11 mouse cellular contexts compared by ENCODE assay signal in the genomic region with DNA sequence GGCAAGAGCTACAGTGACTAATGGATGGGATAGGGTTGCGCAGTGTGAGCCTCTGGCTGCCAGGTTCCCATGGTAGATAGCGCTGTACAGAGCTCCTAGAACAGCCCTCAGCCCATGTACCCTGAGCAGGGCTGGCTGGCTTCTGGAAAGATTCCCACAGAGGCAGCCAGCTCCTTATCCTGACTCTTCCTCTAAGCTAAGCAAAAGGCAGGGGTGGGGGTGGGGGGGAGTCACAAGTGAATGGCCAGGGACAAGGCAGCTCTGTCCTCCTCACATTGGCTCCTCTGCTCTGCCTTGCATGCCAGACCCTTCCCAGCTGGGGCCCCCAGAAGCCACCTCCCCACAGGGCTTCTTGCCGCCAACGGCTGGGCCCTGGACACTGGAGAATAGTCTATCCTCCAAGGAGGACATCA. TPM values are rescaled to one million over a fixed set of nuclear protein-coding genes. Genes with fewer than 3 reads are reported as not detected.
A peak's percentile ranks its signal among the peaks of the same experiment; 100 is the strongest.
DNase-seq lines count a peak whose midpoint lies in the region; ATAC-seq and TF ChIP-seq lines count a peak whose summit lies in the region.
"Had no signal": no experiment of that assay in that cellular context is flagged by ENCODE, and none has a peak within 500 bp of the region (broad histone marks: within the 10 kb centered on the region; RNA-seq: fewer than 3 reads in every experiment).

No protein-coding gene starts in this region.

- TF ChIP-seq CTCF in stomach, postnatal 0 days (IDR thresholded peaks at IDR 0.05; ENCODE audit: low read depth), result no peak

- peak overlapping the region; percentile 80 for H3K27ac ChIP-seq in heart, embryonic 12.5 days (ENCODE audit: poor library complexity, severe bottlenecking)
- H3K27ac ChIP-seq in midbrain, embryonic 10.5 days (replicated peaks), result peak overlapping the region; percentile 28; the same call in 1 of the 2 replicates
- H3K27ac ChIP-seq in midbrain, embryonic 11.5 days (ENCODE audit: low read depth, low read length), result no peak overlapping the region
- H3K27ac ChIP-seq in hindbrain, embryonic 16.5 days (ENCODE audit: low read depth, low read length), result peak overlapping the region; percentile 75
- H3K27ac ChIP-seq in stomach, postnatal 0 days (replicated peaks), result no peak overlapping the region

- H3K9ac ChIP-seq in heart, embryonic 12.5 days, result 0 out of 2 replicates have a peak overlapping the region, but pooled peaks have one; percentile 17
- no peak overlapping the region for H3K9ac ChIP-seq in midbrain, embryonic 11.5 days (ENCODE audit: low read length)
- no peak overlapping the region for H3K9ac ChIP-seq in hindbrain, embryonic 16.5 days (ENCODE audit: low read depth, low read length)
- no peak overlapping the region for H3K9ac ChIP-seq in stomach, postnatal 0 days (ENCODE audit: low read length)

- WGBS in heart, embryonic 12.5 days, result 86% methylated on average over 4 of the region's 4 CpGs
- WGBS in midbrain, embryonic 10.5 days, result 88% methylated on average over 4 of the region's 4 CpGs
- WGBS in midbrain, embryonic 11.5 days, result 84% methylated on average over 4 of the region's 4 CpGs
- WGBS in hindbrain, embryonic 16.5 days, result 72% methylated on average over 4 of the region's 4 CpGs
- WGBS in stomach, postnatal 0 days, result 87% methylated on average over 4 of the region's 4 CpGs

- peaks cover 57% of the 10 kb centered on the region for H3K36me3 ChIP-seq in heart, embryonic 12.5 days
- peaks cover 74% of the 10 kb centered on the region for H3K36me3 ChIP-seq in midbrain, embryonic 10.5 days
- H3K36me3 ChIP-seq in midbrain, embryonic 11.5 days (ENCODE audit: control insufficient read depth, insufficient read depth, low read length), result peaks cover 28% of the 10 kb centered on the region
- H3K36me3 ChIP-seq in hindbrain, embryonic 16.5 days (ENCODE audit: control insufficient read depth, insufficient read depth, low read length), result peaks cover 45% of the 10 kb centered on the region
- peaks cover 9% of the 10 kb centered on the region; the same call in 1 of the 2 replicates for H3K36me3 ChIP-seq in stomach, postnatal 0 days (ENCODE audit: control insufficient read depth, insufficient read depth, low read length)

- intact Hi-C loops in heart, postnatal 36 days (cut with DNase I), result no loop called here

- no peak for DNase-seq in heart, postnatal 36 days
- no peak for DNase-seq in midbrain, embryonic 10.5 days (ENCODE audit: low spot score)
- DNase-seq in midbrain, embryonic 11.5 days (ENCODE audit: low spot score, missing footprints), result no peak
- no peak for DNase-seq in stomach, postnatal 0 days (ENCODE audit: low spot score)
- DNase-seq in right cerebral cortex, postnatal 4 days, result no peak
- DNase-seq in spleen, postnatal 36 days (ENCODE audit: low spot score in 2 of 2), result no peak
- DNase-seq: thymus, postnatal 25 days had no signal

- peak; percentile 40 for ATAC-seq in heart, embryonic 12.5 days (ENCODE audit: insufficient number of reproducible peaks, low FRiP score)
- ATAC-seq in midbrain, embryonic 11.5 days (ENCODE audit: low FRiP score), result no peak
- peak; percentile 90 for ATAC-seq in hindbrain, embryonic 16.5 days
- 0 out of 2 replicates have a peak, but pooled peaks have one; percentile 38 for ATAC-seq in stomach, postnatal 0 days (ENCODE audit: low FRiP score, low TSS enrichment)

- no peak overlapping the region for H3K4me2 ChIP-seq in heart, embryonic 12.5 days
- no peak overlapping the region for H3K4me2 ChIP-seq in midbrain, embryonic 11.5 days
- no peak overlapping the region; the same call in 1 of the 2 replicates for H3K4me2 ChIP-seq in hindbrain, embryonic 16.5 days (ENCODE audit: low read length)
- no peak overlapping the region for H3K4me2 ChIP-seq in stomach, postnatal 0 days (replicated peaks; ENCODE audit: low read depth)

- no peak overlapping the region for H3K4me3 ChIP-seq in heart, embryonic 12.5 days
- H3K4me3 ChIP-seq in midbrain, embryonic 10.5 days, result no peak overlapping the region
- no peak overlapping the region for H3K4me3 ChIP-seq in midbrain, embryonic 11.5 days (ENCODE audit: low read depth, low read length)
- 0 out of 2 replicates have a peak overlapping the region, but pooled peaks have one; percentile 10 for H3K4me3 ChIP-seq in hindbrain, embryonic 16.5 days (ENCODE audit: low read length)
- H3K4me3 ChIP-seq in stomach, postnatal 0 days (ENCODE audit: low read depth, low read length), result no peak overlapping the region

- TF ChIP-seq EP300 in stomach, postnatal 0 days (optimal IDR thresholded peaks at IDR 0.05), result no peak

- H3K4me1 ChIP-seq in heart, embryonic 12.5 days (replicated peaks), result peaks cover 26% of the 10 kb centered on the region
- 0 out of 2 replicates have a peak, but pooled peaks cover 4% of the 10 kb centered on the region for H3K4me1 ChIP-seq in midbrain, embryonic 10.5 days
- no peaks in the 10 kb centered on the region for H3K4me1 ChIP-seq in midbrain, embryonic 11.5 days (ENCODE audit: control insufficient read depth, insufficient read depth, low read length)
- H3K4me1 ChIP-seq in hindbrain, embryonic 16.5 days (ENCODE audit: control insufficient read depth, insufficient read depth, low read depth, low read length), result no peaks in the 10 kb centered on the region
- no peaks in the 10 kb centered on the region for H3K4me1 ChIP-seq in stomach, postnatal 0 days (replicated peaks; ENCODE audit: control insufficient read depth, insufficient read depth)

- H3K27me3 ChIP-seq in heart, embryonic 12.5 days (replicated peaks), result no peaks in the 10 kb centered on the region
- H3K27me3 ChIP-seq in midbrain, embryonic 10.5 days (ENCODE audit: low read depth, poor library complexity, severe bottlenecking), result no peaks in the 10 kb centered on the region
- H3K27me3 ChIP-seq in midbrain, embryonic 11.5 days (ENCODE audit: control insufficient read depth, insufficient read depth, low read length), result no peaks in the 10 kb centered on the region
- no peaks in the 10 kb centered on the region for H3K27me3 ChIP-seq in hindbrain, embryonic 16.5 days (replicated peaks; ENCODE audit: control insufficient read depth, insufficient read depth, low read length)
- H3K27me3 ChIP-seq in stomach, postnatal 0 days (ENCODE audit: control insufficient read depth, insufficient read depth, low read length), result no peaks in the 10 kb centered on the region
- H3K27me3 ChIP-seq: CH12.LX had no signal

- no peaks in the 10 kb centered on the region for H3K9me3 ChIP-seq in heart, embryonic 12.5 days (replicated peaks)
- H3K9me3 ChIP-seq in midbrain, embryonic 10.5 days (replicated peaks), result no peaks in the 10 kb centered on the region
- H3K9me3 ChIP-seq in midbrain, embryonic 11.5 days (ENCODE audit: control insufficient read depth, low read length), result no peaks in the 10 kb centered on the region
- no peaks in the 10 kb centered on the region for H3K9me3 ChIP-seq in hindbrain, embryonic 16.5 days (ENCODE audit: control insufficient read depth, low read length)
- no peaks in the 10 kb centered on the region for H3K9me3 ChIP-seq in stomach, postnatal 0 days (ENCODE audit: control insufficient read depth, low read length)

RNA-seq across cellular contexts. Expression of a gene that starts 14.7 kb away (rescaled TPM):
- 38.0 and 39.9 TPM in 2 replicates for polyA plus RNA-seq in heart, embryonic 12.5 days (2016; fragmentation: Nextera tagmentation; extraction: Ambion mirVana)
- total RNA-seq in heart, postnatal 36 days (2021), result 100 to 1,000 TPM; 208 to 243 TPM
- polyA plus RNA-seq in midbrain, embryonic 10.5 days (2016; fragmentation: Nextera tagmentation; extraction: Ambion mirVana), result 87.6 and 103 TPM in 2 replicates
- polyA plus RNA-seq in midbrain, embryonic 11.5 days (2014; fragmentation: Nextera tagmentation; extraction: Ambion mirVana), result 46.2 and 53.3 TPM in 2 replicates
- 177 and 185 TPM in 2 replicates for polyA plus RNA-seq in hindbrain, embryonic 16.5 days (2015; fragmentation: Nextera tagmentation; extraction: Ambion mirVana)
- polyA plus RNA-seq in stomach, postnatal 0 days (2015; fragmentation: Nextera tagmentation; extraction: Ambion mirVana), result 20.4 and 20.9 TPM in 2 replicates

RNA-seq across cellular contexts. Expression of a gene that starts 21.8 kb away (rescaled TPM):
- polyA plus RNA-seq in heart, embryonic 12.5 days (2016; fragmentation: Nextera tagmentation; extraction: Ambion mirVana), result 31.4 and 33.7 TPM in 2 replicates
- 10 to 100 TPM; 21.1 to 21.4 TPM for total RNA-seq in heart, postnatal 36 days (2021)
- 35.1 and 39.2 TPM in 2 replicates for polyA plus RNA-seq in midbrain, embryonic 10.5 days (2016; fragmentation: Nextera tagmentation; extraction: Ambion mirVana)
- polyA plus RNA-seq in midbrain, embryonic 11.5 days (2014; fragmentation: Nextera tagmentation; extraction: Ambion mirVana), result 29.5 and 35.0 TPM in 2 replicates
- 30.1 and 32.6 TPM in 2 replicates for polyA plus RNA-seq in hindbrain, embryonic 16.5 days (2015; fragmentation: Nextera tagmentation; extraction: Ambion mirVana)
- 15.1 and 16.6 TPM in 2 replicates for polyA plus RNA-seq in stomach, postnatal 0 days (2015; fragmentation: Nextera tagmentation; extraction: Ambion mirVana)

RNA-seq across cellular contexts. Expression of a gene that starts 30.7 kb away (rescaled TPM):
- 0.56 and 0.58 TPM in 2 replicates for polyA plus RNA-seq in heart, embryonic 12.5 days (2016; fragmentation: Nextera tagmentation; extraction: Ambion mirVana)
- total RNA-seq in heart, postnatal 36 days (2021), result 1 to 10 TPM; 1.4 to 1.5 TPM
- 0.77 and 1.9 TPM in 2 replicates for polyA plus RNA-seq in midbrain, embryonic 10.5 days (2016; fragmentation: Nextera tagmentation; extraction: Ambion mirVana)
- 0.99 and 1.1 TPM in 2 replicates for polyA plus RNA-seq in midbrain, embryonic 11.5 days (2014; fragmentation: Nextera tagmentation; extraction: Ambion mirVana)
- polyA plus RNA-seq in hindbrain, embryonic 16.5 days (2015; fragmentation: Nextera tagmentation; extraction: Ambion mirVana), result 1.9 and 2.9 TPM in 2 replicates
- polyA plus RNA-seq in stomach, postnatal 0 days (2015; fragmentation: Nextera tagmentation; extraction: Ambion mirVana), result 0.51 and 0.55 TPM in 2 replicates

RNA-seq across cellular contexts. Expression of a gene that starts 35.7 kb away (rescaled TPM):
- 0.05 and 0.09 TPM in 2 replicates for polyA plus RNA-seq in heart, embryonic 12.5 days (2016; fragmentation: Nextera tagmentation; extraction: Ambion mirVana)
- total RNA-seq in heart, postnatal 36 days (2021), result under 1 TPM; 0.03 to 0.08 TPM
- polyA plus RNA-seq in midbrain, embryonic 10.5 days (2016; fragmentation: Nextera tagmentation; extraction: Ambion mirVana), result 0.02 and 0.07 TPM in 2 replicates
- polyA plus RNA-seq in midbrain, embryonic 11.5 days (2014; fragmentation: Nextera tagmentation; extraction: Ambion mirVana), result 0.05 and 0.10 TPM in 2 replicates
- polyA plus RNA-seq in hindbrain, embryonic 16.5 days (2015; fragmentation: Nextera tagmentation; extraction: Ambion mirVana), result 0.15 and 0.19 TPM in 2 replicates
- polyA plus RNA-seq in stomach, postnatal 0 days (2015; fragmentation: Nextera tagmentation; extraction: Ambion mirVana), result 0.21 and 0.40 TPM in 2 replicates
- total RNA-seq: CH12.LX had no signal
- polyA plus RNA-seq: spleen, adult 2 months had no signal

RNA-seq across cellular contexts. Expression of a gene that starts 50.4 kb away (rescaled TPM):
- 20.4 and 23.5 TPM in 2 replicates for polyA plus RNA-seq in heart, embryonic 12.5 days (2016; fragmentation: Nextera tagmentation; extraction: Ambion mirVana)
- total RNA-seq in heart, postnatal 36 days (2021), result 1 to 10 TPM; 8.5 to 9.3 TPM
- 32.5 and 34.4 TPM in 2 replicates for polyA plus RNA-seq in midbrain, embryonic 10.5 days (2016; fragmentation: Nextera tagmentation; extraction: Ambion mirVana)
- 22.3 and 22.5 TPM in 2 replicates for polyA plus RNA-seq in midbrain, embryonic 11.5 days (2014; fragmentation: Nextera tagmentation; extraction: Ambion mirVana)
- polyA plus RNA-seq in hindbrain, embryonic 16.5 days (2015; fragmentation: Nextera tagmentation; extraction: Ambion mirVana), result 29.1 and 36.4 TPM in 2 replicates
- polyA plus RNA-seq in stomach, postnatal 0 days (2015; fragmentation: Nextera tagmentation; extraction: Ambion mirVana), result 7.4 and 9.5 TPM in 2 replicates

Comparison
In these comparisons a context has a peak if more than half of its experiments do, and no peak if none do; other contexts are left out.
1. H3K27ac ChIP-seq: peak in heart, embryonic 12.5 days (single experiment), midbrain, embryonic 10.5 days (single experiment) and hindbrain, embryonic 16.5 days (single experiment); none in midbrain, embryonic 11.5 days (single experiment) and stomach, postnatal 0 days (single experiment).